Mouse (Mus musculus): ENCODE data around the gene Gm6614. TPM values are rescaled to one million over a fixed set of nuclear protein-coding genes. Genes with fewer than 3 reads are reported as not detected.
"Not testable (repeated sequence)": the region's sequence is repeated elsewhere in the genome, so short reads cannot be mapped to it uniquely, and the experiment has no call there.

Gm6614 gene
- total RNA-seq (2012; rRNA removed): not detected in 2 replicates
- polyA plus RNA-seq (2012; ENCODE audit: insufficient read depth in 1 of 2, insufficient read length in 2 of 2, low read depth in 1 of 2, low replicate concordance in 2 of 2, missing spikeins in 1 of 2): not detected

- Histone ChIP-seq H3K9ac (ENCODE audit: control insufficient read depth, low read depth, low read length, poor library complexity, severe bottlenecking) (no peak within 1 kb of the TSS), H3K27me3 (ENCODE audit: control insufficient read depth in 1 of 2, insufficient read depth in 2 of 2, low read length in 2 of 2) (no peaks in the 10 kb centered on the region), H3K36me3 (ENCODE audit: control insufficient read depth in 1 of 2, insufficient read depth in 2 of 2, low read length in 2 of 2) (no peaks in the 10 kb centered on the region), H3K4me1 (ENCODE audit: control insufficient read depth in 1 of 2, insufficient read depth in 2 of 2, low read length in 2 of 2) (no peaks in the 10 kb centered on the region), H3K4me3 (ENCODE audit: control insufficient read depth in 1 of 2, insufficient read depth in 1 of 2, low read depth in 2 of 2, low read length in 2 of 2) (no peak within 1 kb of the TSS), H3K9me3 (replicated peaks; ENCODE audit: insufficient read depth, low read length) (no peaks in the 10 kb centered on the region), H3K79me2 (ENCODE audit: control insufficient read depth, insufficient read depth, low read length, poor library complexity) (no peaks in the 10 kb centered on the region), H3K27ac (ENCODE audit: control insufficient read depth, low read depth, low read length) (no peak within 1 kb of the TSS)
- no peak for DNase-seq (ENCODE audit: low read depth, low spot score)
- no peak for TF ChIP-seq MAFK (IDR thresholded peaks at IDR 0.05; ENCODE audit: borderline replicate concordance, low read depth, low read length)
- no peak for TF ChIP-seq MAX (IDR thresholded peaks at IDR 0.05; ENCODE audit: low read length)
- no peak for TF ChIP-seq GABPA (IDR thresholded peaks at IDR 0.05; ENCODE audit: low read depth, low read length)
- no peak for TF ChIP-seq ZKSCAN1 (IDR thresholded peaks at IDR 0.05; ENCODE audit: low read depth, low read length)
- no peak for TF ChIP-seq SIN3A (IDR thresholded peaks at IDR 0.05; ENCODE audit: low read length)
- TF ChIP-seq ELF1 (IDR thresholded peaks at IDR 0.05; ENCODE audit: low read depth, low read length): no peak
- no peak for TF ChIP-seq ZNF384 (IDR thresholded peaks at IDR 0.05; ENCODE audit: low read depth, low read length)
- TF ChIP-seq TBP (IDR thresholded peaks at IDR 0.05; ENCODE audit: low read depth, low read length): no peak
- no peak for TF ChIP-seq POLR2AphosphoS2 (IDR thresholded peaks at IDR 0.05; ENCODE audit: low read length)
- no peak for TF ChIP-seq NRF1 (IDR thresholded peaks at IDR 0.05; ENCODE audit: insufficient read depth, low read depth, low read length, poor library complexity, severe bottlenecking)
- TF ChIP-seq HCFC1 (IDR thresholded peaks at IDR 0.05; ENCODE audit: low read depth, low read length): no peak
- TF ChIP-seq POLR2AphosphoS5 (IDR thresholded peaks at IDR 0.05; ENCODE audit: borderline replicate concordance, low read depth, low read length): no peak
- TF ChIP-seq NELFE (IDR thresholded peaks at IDR 0.05; ENCODE audit: low read depth, low read length): no peak
- TF ChIP-seq EP300 (IDR thresholded peaks at IDR 0.05; ENCODE audit: low read depth in 1 of 2, low read length in 2 of 2): no peak
- no peak for TF ChIP-seq TCF12 (IDR thresholded peaks at IDR 0.05; ENCODE audit: low read depth, low read length)
- no peak for TF ChIP-seq MXI1 (IDR thresholded peaks at IDR 0.05; ENCODE audit: low read depth, low read length)
Measured at GRCm38 (mm10) chr6:142011364-142011955, at the start of gene Gm6614. Gene Gm6614 (minus strand): TSS chr6:142011414.

GRCm38 (mm10) chr6:142058281-142058680, 47.1 kb upstream of the Gm6614 start:
- not testable (repeated sequence) for H3K27ac ChIP-seq (ENCODE audit: control insufficient read depth, low read depth, low read length); H3K79me2 ChIP-seq (ENCODE audit: control insufficient read depth, insufficient read depth, low read length, poor library complexity); DNase-seq (ENCODE audit: low read depth, low spot score); H3K36me3 ChIP-seq (ENCODE audit: control insufficient read depth in 1 of 2, insufficient read depth in 2 of 2, low read length in 2 of 2); H3K4me1 ChIP-seq (ENCODE audit: control insufficient read depth in 1 of 2, insufficient read depth in 2 of 2, low read length in 2 of 2); H3K4me3 ChIP-seq (ENCODE audit: control insufficient read depth in 1 of 2, insufficient read depth in 1 of 2, low read depth in 2 of 2, low read length in 2 of 2); H3K9me3 ChIP-seq (replicated peaks; ENCODE audit: insufficient read depth, low read length); H3K9ac ChIP-seq (ENCODE audit: control insufficient read depth, low read depth, low read length, poor library complexity, severe bottlenecking); H3K27me3 ChIP-seq (ENCODE audit: control insufficient read depth in 1 of 2, insufficient read depth in 2 of 2, low read length in 2 of 2)
